Mouse (Mus musculus): ENCODE data around the gene 2310022A10Rik. TPM values are rescaled to one million over a fixed set of nuclear protein-coding genes. Genes with fewer than 3 reads are reported as not detected.

Gene 2310022A10Rik
- total and polyA plus RNA-seq, 3 experiments = 7.2 to 30.7 (median 7.8) TPM

DNA sequence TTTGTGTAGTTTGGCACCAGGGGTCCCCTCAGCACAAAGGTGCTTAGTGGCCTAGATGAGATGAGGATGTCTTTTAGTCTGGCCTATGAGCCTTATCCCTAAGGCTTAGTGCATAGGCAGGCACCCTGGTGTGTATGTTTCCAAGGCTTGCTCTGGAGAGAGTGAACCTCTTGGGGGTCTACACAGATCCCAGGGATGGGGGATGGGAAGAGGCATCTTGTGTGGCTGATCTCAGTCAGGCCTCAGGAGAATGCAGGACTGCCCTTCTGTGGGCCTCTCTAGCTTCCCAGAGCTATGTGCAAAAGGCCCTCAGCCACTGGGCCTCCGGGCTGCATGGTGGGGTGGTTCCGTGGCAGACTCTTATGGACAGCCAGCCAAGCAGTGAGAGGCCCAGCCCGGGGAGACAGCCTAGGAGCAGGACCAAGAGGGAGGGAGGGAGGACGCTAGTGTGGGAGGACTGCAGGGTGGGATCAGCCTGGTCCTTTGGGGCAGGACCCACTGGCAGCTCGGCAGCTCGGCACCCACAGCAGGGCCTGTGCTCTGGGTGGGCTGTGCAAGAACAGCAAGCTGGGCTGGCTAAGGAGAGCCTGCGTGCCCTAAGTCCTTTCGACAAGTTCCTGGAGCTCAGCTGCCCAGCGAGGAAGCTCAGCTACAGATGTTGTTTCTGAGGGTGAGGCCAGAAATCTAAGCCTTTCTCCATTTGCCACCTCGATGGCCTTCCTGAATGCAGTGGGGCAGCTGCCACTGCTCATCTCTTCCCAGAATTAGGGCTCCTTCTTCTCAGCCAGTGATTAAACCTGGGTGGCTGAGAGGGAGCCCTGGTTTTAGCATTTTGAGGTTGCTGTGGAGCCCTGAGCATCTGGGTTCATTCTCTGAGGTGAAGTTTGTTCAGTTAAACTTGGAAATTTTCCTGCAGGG, 43.8 kb downstream of the 2310022A10Rik start:
- Histone ChIP-seq H3K79me2 (replicated peaks; ENCODE audit: control insufficient read depth, extremely low read depth, insufficient read depth, poor library complexity, severe bottlenecking) (peaks cover 11% of the 10 kb centered on the region; the same call in 1 of the 2 replicates), H3K4me2 (ENCODE audit: insufficient read depth, low read depth, poor library complexity, severe bottlenecking) (no peak overlapping the region), H3K9ac (ENCODE audit: insufficient read depth, low read depth) (no peak overlapping the region), H3K4me1 (ENCODE audit: control insufficient read depth in 1 of 2, insufficient read depth in 2 of 2) (peaks cover 28 to 92% of the 10 kb centered on the region in 2 experiments), H3K36me3 (replicated peaks in 1 of 2; ENCODE audit: control insufficient read depth in 1 of 2, insufficient read depth in 1 of 2, low read length in 1 of 2) (peaks cover 0 to 43% of the 10 kb centered on the region in 2 experiments), H3K9me3 (replicated peaks; ENCODE audit: low read length) (no peaks in the 10 kb centered on the region), H3K27me3 (replicated peaks) (no peaks in the 10 kb centered on the region), H3K27ac (ENCODE audit: insufficient read depth, low read depth) (no peak overlapping the region), H3K4me3 (replicated peaks in 1 of 3; ENCODE audit: low read depth in 2 of 3, low read length in 2 of 3, poor library complexity in 1 of 3) (no peak overlapping the region)
- dilution Hi-C loops (cut with MboI; ENCODE audit: extremely low pct_ligation_motif_present, extremely low pct_unique_long_range_greater_than_20kb, low sequenced_read_pairs) = no loop called here
- TF ChIP-seq ZMIZ1 (IDR thresholded peaks at IDR 0.05; ENCODE audit: low read depth, low read length) = no peak
- no peak for TF ChIP-seq POLR2A (IDR thresholded peaks at IDR 0.05; ENCODE audit: low read depth, low read length)
- in situ Hi-C loops (cut with MboI; ENCODE audit: low pct_ligation_motif_present, low pct_unique_long_range_greater_than_20kb, low sequenced_read_pairs) = no loop called here
- DNase-seq (ENCODE audit: extremely low read depth) = no peak

DNA sequence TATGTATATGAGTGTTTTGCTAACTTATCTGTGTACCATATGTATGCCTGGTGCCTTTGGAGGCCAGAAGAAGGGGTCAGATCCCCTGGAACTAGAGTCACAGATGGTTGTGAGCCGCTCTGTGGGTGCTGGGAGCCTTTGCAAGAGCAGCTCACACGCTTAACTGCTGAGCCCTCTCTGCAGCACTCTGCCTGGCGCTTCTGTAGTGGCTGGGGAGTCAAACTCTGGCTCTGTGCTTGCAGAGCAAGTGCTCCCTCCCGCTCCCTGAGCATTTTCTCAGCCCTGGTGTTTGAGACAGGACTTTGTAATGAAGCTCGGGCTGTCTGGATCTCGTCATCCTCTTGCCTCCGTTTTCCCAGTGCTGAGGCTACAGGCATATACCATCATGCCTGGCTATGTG, 45.0 kb downstream of the 2310022A10Rik start:
- dilution Hi-C loops (cut with MboI; ENCODE audit: extremely low pct_ligation_motif_present, extremely low pct_unique_long_range_greater_than_20kb, low sequenced_read_pairs) = no loop called here
- Histone ChIP-seq H3K4me1 (ENCODE audit: control insufficient read depth in 1 of 2, insufficient read depth in 2 of 2) (peaks cover 25 to 99% of the 10 kb centered on the region in 2 experiments), H3K79me2 (replicated peaks; ENCODE audit: control insufficient read depth, extremely low read depth, insufficient read depth, poor library complexity, severe bottlenecking) (peaks cover 11% of the 10 kb centered on the region; the same call in 1 of the 2 replicates), H3K9me3 (replicated peaks; ENCODE audit: low read length) (no peaks in the 10 kb centered on the region), H3K4me2 (ENCODE audit: insufficient read depth, low read depth, poor library complexity, severe bottlenecking) (no peak overlapping the region), H3K9ac (ENCODE audit: insufficient read depth, low read depth) (no peak overlapping the region), H3K27me3 (replicated peaks) (no peaks in the 10 kb centered on the region), H3K27ac (ENCODE audit: insufficient read depth, low read depth) (no peak overlapping the region), H3K36me3 (replicated peaks in 1 of 2; ENCODE audit: control insufficient read depth in 1 of 2, insufficient read depth in 1 of 2, low read length in 1 of 2) (peaks cover 0 to 44% of the 10 kb centered on the region in 2 experiments), H3K4me3 (replicated peaks in 1 of 3; ENCODE audit: low read depth in 2 of 3, low read length in 2 of 3, poor library complexity in 1 of 3) (no peak overlapping the region)
- DNase-seq (ENCODE audit: extremely low read depth) = no peak
- in situ Hi-C loops (cut with MboI; ENCODE audit: low pct_ligation_motif_present, low pct_unique_long_range_greater_than_20kb, low sequenced_read_pairs) = no loop called here
- no peak for TF ChIP-seq NELFE (IDR thresholded peaks at IDR 0.05; ENCODE audit: low read depth, low read length)
- no peak for TF ChIP-seq JUND (conservative IDR thresholded peaks at IDR 0.05; ENCODE audit: low read depth, low read length)
- no peak for TF ChIP-seq MAX (IDR thresholded peaks at IDR 0.05; ENCODE audit: low read length)
- TF ChIP-seq POLR2A (IDR thresholded peaks at IDR 0.05; ENCODE audit: low read depth, low read length) = no peak
- no peak for TF ChIP-seq ZNF384 (IDR thresholded peaks at IDR 0.05; ENCODE audit: low read depth, low read length)
- TF ChIP-seq MYC (IDR thresholded peaks at IDR 0.05; ENCODE audit: low read depth, low read length) = no peak
- TF ChIP-seq CTCF (conservative IDR thresholded peaks at IDR 0.05 in 1 of 2, IDR thresholded peaks at IDR 0.05 in 1 of 2; ENCODE audit: low read depth in 2 of 2, low read length in 2 of 2) = no peak
- TF ChIP-seq ETS1 (conservative IDR thresholded peaks at IDR 0.05; ENCODE audit: low read depth, low read length) = no peak
- no peak for TF ChIP-seq POLR2AphosphoS2 (IDR thresholded peaks at IDR 0.05; ENCODE audit: low read depth, low read length)
- no peak for TF ChIP-seq HCFC1 (IDR thresholded peaks at IDR 0.05; ENCODE audit: low read depth, low read length)
- no peak for TF ChIP-seq MEF2A (IDR thresholded peaks at IDR 0.05; ENCODE audit: borderline replicate concordance, low read depth, low read length)

DNA sequence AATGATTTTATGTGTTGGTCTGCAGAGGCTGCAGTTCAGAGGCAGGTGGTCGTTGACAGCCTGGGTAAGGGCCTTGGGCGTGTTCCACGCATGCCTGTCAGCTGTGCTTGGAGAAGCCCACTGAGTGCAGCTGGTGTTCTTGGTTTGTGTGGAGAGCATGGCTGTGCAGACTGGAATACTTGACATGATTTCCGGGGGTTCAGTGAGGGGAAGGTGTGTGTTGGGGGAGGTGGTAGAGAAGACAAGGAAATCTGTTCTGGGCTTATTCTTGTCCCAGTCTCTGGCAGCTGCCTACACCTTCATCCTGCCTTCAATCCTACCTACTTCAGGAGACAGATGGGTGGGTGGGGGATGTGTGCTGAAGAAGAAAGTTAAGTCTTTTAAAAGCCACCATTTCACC, 48.6 kb downstream of the 2310022A10Rik start:
- Histone ChIP-seq H3K27me3 (replicated peaks) (no peaks in the 10 kb centered on the region), H3K27ac (ENCODE audit: insufficient read depth, low read depth) (no peak overlapping the region), H3K9ac (ENCODE audit: insufficient read depth, low read depth) (no peak overlapping the region), H3K36me3 (replicated peaks in 1 of 2; ENCODE audit: control insufficient read depth in 1 of 2, insufficient read depth in 1 of 2, low read length in 1 of 2) (peaks cover 0 to 46% of the 10 kb centered on the region in 2 experiments), H3K9me3 (replicated peaks; ENCODE audit: low read length) (no peaks in the 10 kb centered on the region), H3K4me3 (replicated peaks in 1 of 3; ENCODE audit: low read depth in 2 of 3, low read length in 2 of 3, poor library complexity in 1 of 3) (no peak overlapping the region), H3K79me2 (replicated peaks; ENCODE audit: control insufficient read depth, extremely low read depth, insufficient read depth, poor library complexity, severe bottlenecking) (no peaks in the 10 kb centered on the region; the same call in none of the 2 replicates), H3K4me2 (ENCODE audit: insufficient read depth, low read depth, poor library complexity, severe bottlenecking) (no peak overlapping the region), H3K4me1 (ENCODE audit: control insufficient read depth in 1 of 2, insufficient read depth in 2 of 2) (peaks cover 4 to 99% of the 10 kb centered on the region in 2 experiments; a peak in 3 of 4 replicates)
- TF ChIP-seq RCOR1 (conservative IDR thresholded peaks at IDR 0.05; ENCODE audit: low read depth, low read length) = no peak
- TF ChIP-seq RAD21 (IDR thresholded peaks at IDR 0.05; ENCODE audit: low read depth, low read length) = no peak
- no peak for TF ChIP-seq MXI1 (IDR thresholded peaks at IDR 0.05; ENCODE audit: low read depth, low read length)
- TF ChIP-seq ELF1 (IDR thresholded peaks at IDR 0.05; ENCODE audit: low read depth, low read length) = no peak
- TF ChIP-seq JUND (conservative IDR thresholded peaks at IDR 0.05; ENCODE audit: low read depth, low read length) = no peak
- DNase-seq (ENCODE audit: extremely low read depth) = no peak
- in situ Hi-C loops (cut with MboI; ENCODE audit: low pct_ligation_motif_present, low pct_unique_long_range_greater_than_20kb, low sequenced_read_pairs) (no loop called here), dilution Hi-C loops (cut with MboI; ENCODE audit: extremely low pct_ligation_motif_present, extremely low pct_unique_long_range_greater_than_20kb, low sequenced_read_pairs) (no loop called here)

Measured in CH12.LX (cell line).